Comparison of ENCODE assay signal across 11 mouse cellular contexts in genomic region chr2:132652476-132652875, GRCm38 (mm10). TPM values are rescaled to one million over a fixed set of nuclear protein-coding genes. Genes with fewer than 3 reads are reported as not detected.
DNase-seq lines count a peak whose midpoint lies in the region; ATAC-seq and TF ChIP-seq lines count a peak whose summit lies in the region.
"Had no signal": no experiment of that assay in that cellular context is flagged by ENCODE, and none has a peak within 500 bp of the region (broad histone marks: within the 10 kb centered on the region; RNA-seq: fewer than 3 reads in every experiment).

No protein-coding gene starts in this region.

- H3K4me2 ChIP-seq in hindbrain, embryonic 12.5 days (replicated peaks) = no peak overlapping the region
- no peak overlapping the region for H3K4me2 ChIP-seq in hindbrain, embryonic 13.5 days
- H3K4me2 ChIP-seq in neural tube, embryonic 12.5 days (replicated peaks) = no peak overlapping the region

- no peaks in the 10 kb centered on the region for H3K4me1 ChIP-seq in hindbrain, embryonic 12.5 days
- no peaks in the 10 kb centered on the region for H3K4me1 ChIP-seq in hindbrain, embryonic 13.5 days (replicated peaks)
- no peaks in the 10 kb centered on the region for H3K4me1 ChIP-seq in kidney, adult 2 months (ENCODE audit: control insufficient read depth, insufficient read depth, low read length)
- no peaks in the 10 kb centered on the region for H3K4me1 ChIP-seq in neural tube, embryonic 12.5 days

- 0 out of 2 replicates have a peak overlapping the region, but pooled peaks have one; percentile 18 for H3K9ac ChIP-seq in hindbrain, embryonic 12.5 days
- no peak overlapping the region for H3K9ac ChIP-seq in hindbrain, embryonic 13.5 days
- H3K9ac ChIP-seq in neural tube, embryonic 12.5 days = no peak overlapping the region

- H3K27ac ChIP-seq in hindbrain, embryonic 12.5 days = no peak overlapping the region
- no peak overlapping the region for H3K27ac ChIP-seq in hindbrain, embryonic 13.5 days
- no peak overlapping the region for H3K27ac ChIP-seq in kidney, adult 2 months (ENCODE audit: insufficient read depth, low read depth, low read length)
- H3K27ac ChIP-seq in neural tube, embryonic 12.5 days = no peak overlapping the region
- H3K27ac ChIP-seq: layer of hippocampus, adult 2 months had no signal

- intact Hi-C loops in heart, postnatal 14 days (cut with DNase I) = no loop called here

- TF ChIP-seq POLR2A in kidney, adult 2 months (IDR thresholded peaks at IDR 0.05; ENCODE audit: low read depth, low read length) = no peak

- H3K36me3 ChIP-seq in hindbrain, embryonic 12.5 days = no peaks in the 10 kb centered on the region
- no peaks in the 10 kb centered on the region for H3K36me3 ChIP-seq in hindbrain, embryonic 13.5 days
- no peaks in the 10 kb centered on the region for H3K36me3 ChIP-seq in kidney, adult 2 months (ENCODE audit: control insufficient read depth, insufficient read depth, low read length)
- H3K36me3 ChIP-seq in neural tube, embryonic 12.5 days = no peaks in the 10 kb centered on the region

- no peaks in the 10 kb centered on the region for H3K9me3 ChIP-seq in hindbrain, embryonic 12.5 days (replicated peaks)
- H3K9me3 ChIP-seq in hindbrain, embryonic 13.5 days = no peaks in the 10 kb centered on the region
- no peaks in the 10 kb centered on the region for H3K9me3 ChIP-seq in neural tube, embryonic 12.5 days

- no peaks in the 10 kb centered on the region for H3K27me3 ChIP-seq in hindbrain, embryonic 12.5 days
- no peaks in the 10 kb centered on the region for H3K27me3 ChIP-seq in hindbrain, embryonic 13.5 days
- no peaks in the 10 kb centered on the region for H3K27me3 ChIP-seq in kidney, adult 2 months (replicated peaks; ENCODE audit: control insufficient read depth, insufficient read depth, low read length)
- H3K27me3 ChIP-seq in neural tube, embryonic 12.5 days (replicated peaks) = no peaks in the 10 kb centered on the region

- TF ChIP-seq CTCF in kidney, adult 2 months (conservative IDR thresholded peaks at IDR 0.05; ENCODE audit: insufficient read depth, insufficient read length, low read depth, low read length) = no peak

- peak; percentile 20 for DNase-seq in adrenal gland, postnatal 25 days
- peak; percentile 63 for DNase-seq in kidney, adult 2 months
- DNase-seq in frontal cortex, postnatal 10 days (ENCODE audit: low spot score in 2 of 2) = no peak
- DNase-seq in lung, postnatal 4 days = no peak
- DNase-seq in heart, postnatal 14 days = no peak
- DNase-seq: lung, postnatal 10 days; right cerebral cortex, postnatal 14 days had no signal

- ATAC-seq in hindbrain, embryonic 12.5 days (ENCODE audit: low FRiP score) = no peak
- no peak for ATAC-seq in hindbrain, embryonic 13.5 days (ENCODE audit: low FRiP score)
- 0 out of 2 replicates have a peak, but pooled peaks have one; percentile 66 for ATAC-seq in neural tube, embryonic 12.5 days (ENCODE audit: low FRiP score, low read depth)

- no peak overlapping the region for H3K4me3 ChIP-seq in hindbrain, embryonic 12.5 days
- no peak overlapping the region for H3K4me3 ChIP-seq in hindbrain, embryonic 13.5 days
- no peak overlapping the region for H3K4me3 ChIP-seq in kidney, adult 2 months (ENCODE audit: insufficient read depth, low read depth, low read length)
- no peak overlapping the region for H3K4me3 ChIP-seq in neural tube, embryonic 12.5 days
- H3K4me3 ChIP-seq: layer of hippocampus, adult 2 months had no signal

- 56% methylated on average over 10 of the region's 10 CpGs for WGBS in hindbrain, embryonic 12.5 days
- 62% methylated on average over 10 of the region's 10 CpGs for WGBS in hindbrain, embryonic 13.5 days
- WGBS in kidney, adult 2 months = 26% methylated on average over 10 of the region's 10 CpGs
- 47% methylated on average over 10 of the region's 10 CpGs for WGBS in neural tube, embryonic 12.5 days

RNA-seq across cellular contexts. Expression of gene Shld1, which starts 34.3 kb away (rescaled TPM):
- 18.4 and 19.9 TPM in 2 replicates for polyA plus RNA-seq in hindbrain, embryonic 12.5 days (2016; fragmentation: Nextera tagmentation; extraction: Ambion mirVana)
- 22.5 and 25.5 TPM in 2 replicates for polyA plus RNA-seq in hindbrain, embryonic 13.5 days (2015; fragmentation: Nextera tagmentation; extraction: Ambion mirVana)
- total RNA-seq in adrenal gland, postnatal 25 days (2021) = 8.8 and 13.8 TPM in 2 replicates
- 12.9 and 15.3 TPM in 2 replicates for polyA plus RNA-seq in kidney, adult 2 months (2012; rRNA removed)
- polyA plus RNA-seq in neural tube, embryonic 12.5 days (2016; fragmentation: Nextera tagmentation; extraction: Ambion mirVana) = 20.4 and 21.4 TPM in 2 replicates
- total RNA-seq in heart, postnatal 14 days (2021) = 10 to 100 TPM; 33.2 to 39.7 TPM

Comparison
In these comparisons a context has a peak if more than half of its experiments do, and no peak if none do; other contexts are left out.
1. DNase-seq: peak in adrenal gland, postnatal 25 days (single experiment) and kidney, adult 2 months (single experiment); none in frontal cortex, postnatal 10 days (0 of 2), lung, postnatal 4 days (0 of 2) and heart, postnatal 14 days (0 of 2).